Mouse (Mus musculus): ENCODE data around the gene Dapk1.

The Dapk1 gene

DNA sequence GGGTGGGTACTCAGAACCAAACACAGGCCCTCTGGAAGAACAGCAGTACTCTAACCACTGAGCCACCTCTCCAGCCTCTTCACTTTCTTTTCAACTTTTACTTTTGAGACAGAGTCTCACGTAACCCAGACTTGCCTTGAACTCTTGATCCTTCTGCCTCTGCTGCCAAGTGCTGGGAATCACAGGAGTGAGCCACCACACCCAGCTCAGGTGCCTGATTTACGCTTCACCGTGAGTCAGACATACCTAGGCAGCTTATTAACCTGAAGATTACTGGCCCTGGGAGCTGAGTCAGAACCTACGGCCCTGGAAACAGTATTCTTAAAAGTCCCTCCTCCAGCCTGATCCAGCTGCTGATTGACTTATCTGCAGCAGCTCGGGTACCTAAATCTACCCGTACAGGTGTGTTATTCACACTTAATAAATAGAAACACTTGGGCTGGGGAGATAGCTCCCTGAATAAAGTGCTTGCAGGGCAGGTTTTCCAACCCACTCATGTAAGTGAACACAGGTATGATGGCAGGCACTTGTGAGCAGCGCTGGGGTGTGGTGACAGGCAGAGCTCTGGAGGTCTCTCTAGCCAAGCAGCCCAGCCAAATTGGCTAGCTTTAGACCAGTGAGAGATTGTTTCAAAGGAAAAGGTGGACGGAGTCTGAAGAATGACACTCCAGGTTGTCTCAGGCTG is 60.9 kb downstream of the Dapk1 start:
- no peak for DNase-seq (ENCODE audit: extremely low spot score, low read depth, low spot score)

DNA sequence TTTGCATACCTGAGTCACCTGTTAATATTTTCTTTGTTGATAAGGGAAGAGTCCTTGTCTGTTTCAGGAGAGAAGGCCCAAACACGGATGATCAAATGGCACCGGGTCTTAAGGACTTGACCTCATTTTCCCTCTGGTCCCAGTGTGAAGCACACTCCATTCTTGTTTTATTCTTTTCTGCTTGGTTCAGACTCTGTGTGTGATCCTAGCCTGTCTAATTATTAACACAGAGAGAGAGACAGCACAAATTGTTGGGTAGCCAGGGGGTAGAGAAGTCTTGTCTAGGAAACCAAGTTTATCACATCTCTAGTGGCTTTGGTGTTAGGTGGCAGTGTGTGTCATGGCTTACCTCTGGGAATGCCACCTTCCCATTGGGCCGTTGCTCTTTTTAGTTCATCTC is 62.3 kb downstream of the Dapk1 start:
- no peak for DNase-seq (ENCODE audit: extremely low spot score, low read depth, low spot score)

DNA sequence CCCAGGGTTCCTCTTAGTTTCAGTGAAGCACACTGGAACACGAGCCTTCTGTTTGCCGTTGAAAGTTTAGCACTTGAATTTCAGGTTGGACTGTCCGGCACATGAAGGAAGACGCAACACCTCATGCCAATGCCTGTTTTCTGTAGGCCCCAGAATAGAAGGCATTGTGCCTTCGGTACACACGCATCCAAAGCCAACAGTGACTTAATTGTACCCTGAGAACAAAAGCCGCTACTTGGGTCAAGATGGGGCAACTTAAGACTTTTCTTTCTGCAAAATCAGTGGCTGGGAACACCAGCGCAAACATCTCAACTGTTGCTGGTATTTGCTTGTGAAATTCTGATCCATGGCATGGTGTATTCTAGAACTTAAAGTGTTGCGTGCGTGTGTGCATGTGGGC is 63.1 kb downstream of the Dapk1 start:
- no peak for DNase-seq (ENCODE audit: extremely low spot score, low read depth, low spot score)

GRCm38 (mm10) chr13:60665402-60665801 is 63.7 kb downstream of the Dapk1 start:
- no peak for DNase-seq (ENCODE audit: extremely low spot score, low read depth, low spot score)

- no peak for DNase-seq (ENCODE audit: extremely low spot score, low read depth, low spot score)
Observed at GRCm38 (mm10) chr13:60668036-60668435, 66.3 kb downstream of the Dapk1 start.

DNA sequence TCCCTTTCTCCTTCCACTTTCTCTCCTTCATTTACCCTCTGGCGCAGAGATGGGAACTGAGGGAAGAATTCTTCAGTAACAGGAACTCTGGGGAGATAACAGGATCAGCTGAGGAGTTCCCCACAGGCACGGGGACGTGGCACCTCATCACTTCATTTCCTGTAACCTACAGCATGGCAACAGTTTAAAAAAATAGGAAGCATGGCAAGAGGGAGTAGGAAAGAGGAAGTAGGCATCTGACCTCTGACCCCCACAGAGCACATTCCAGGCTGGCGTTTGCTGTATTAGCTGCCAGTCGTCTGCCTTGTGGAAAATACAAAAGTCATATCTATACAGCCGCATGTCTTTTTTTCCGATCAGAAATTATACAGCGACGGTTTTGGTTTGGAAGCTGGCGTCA is 68.9 kb downstream of the Dapk1 start:
- DNase-seq (ENCODE audit: extremely low spot score, low read depth, low spot score): no peak

- DNase-seq (ENCODE audit: extremely low spot score, low read depth, low spot score): no peak
Observed at GRCm38 (mm10) chr13:60671235-60671634, 69.5 kb downstream of the Dapk1 start.

DNA sequence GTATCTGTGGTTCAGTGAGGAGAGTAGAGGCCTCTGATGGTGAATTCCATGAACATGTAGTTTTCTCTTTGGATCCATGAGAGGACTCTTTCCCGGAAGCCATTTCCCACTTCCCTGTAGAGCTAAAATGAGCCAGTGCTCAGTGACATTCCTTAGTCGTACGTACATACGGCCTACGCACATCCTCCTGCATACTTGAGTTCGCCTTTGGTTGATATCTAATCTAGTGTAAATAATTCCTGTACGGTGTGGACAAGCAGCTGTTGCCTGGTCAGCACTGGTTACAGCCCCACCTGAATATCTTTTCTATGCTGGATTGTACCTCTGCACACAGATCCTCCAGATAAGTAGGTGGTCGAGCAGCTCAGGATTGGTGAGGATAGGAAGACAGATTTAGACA is 70.5 kb downstream of the Dapk1 start:
- no peak for DNase-seq (ENCODE audit: extremely low spot score, low read depth, low spot score)

GRCm38 (mm10) chr13:60672882-60673675 is 71.3 kb downstream of the Dapk1 start:
- no peak for DNase-seq (ENCODE audit: extremely low spot score, low read depth, low spot score)

- DNase-seq (ENCODE audit: extremely low spot score, low read depth, low spot score): no peak
Observed at GRCm38 (mm10) chr13:60674301-60674700, 72.6 kb downstream of the Dapk1 start.

DNA sequence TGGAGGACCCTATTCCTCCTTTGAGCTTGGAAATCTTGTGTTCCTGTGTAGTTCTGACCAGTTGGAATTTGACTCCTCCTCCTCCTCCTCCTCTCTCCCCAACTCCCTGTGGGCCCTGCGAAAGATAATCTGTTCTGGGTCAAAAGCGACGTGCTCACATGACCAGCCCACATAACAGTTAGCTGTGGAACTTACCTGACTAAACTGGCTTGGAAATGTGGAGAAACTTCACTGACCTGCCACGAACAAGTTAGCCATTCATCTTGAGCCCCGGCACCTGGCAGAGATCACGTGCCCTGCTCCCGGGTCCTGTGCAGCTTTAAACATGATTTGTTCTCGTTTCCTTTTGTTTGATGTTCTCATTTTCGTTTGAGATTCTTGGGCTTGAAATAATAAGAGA is 73.2 kb downstream of the Dapk1 start:
- peak; percentile 30 for DNase-seq (ENCODE audit: extremely low spot score, low read depth, low spot score)

DNA sequence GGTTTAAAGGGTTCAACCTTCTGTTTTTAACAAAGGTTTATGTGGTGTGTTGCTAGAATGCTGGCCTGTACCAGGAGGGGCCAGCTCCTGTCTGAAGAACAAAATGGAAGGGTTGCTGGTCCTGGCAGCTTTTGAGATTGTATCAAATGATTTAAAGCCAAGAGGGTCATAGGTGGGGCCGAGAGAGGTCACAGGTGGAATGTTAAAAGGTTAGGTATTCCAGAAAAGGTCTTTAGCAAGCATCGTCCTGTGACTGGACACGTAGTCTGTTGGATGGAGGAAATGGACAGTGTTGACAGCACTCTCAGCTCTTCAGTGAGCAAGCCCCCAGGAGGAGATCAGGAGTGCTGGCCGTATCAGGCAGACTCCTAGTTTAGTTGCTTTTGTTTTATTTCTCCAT is 73.7 kb downstream of the Dapk1 start:
- no peak for DNase-seq (ENCODE audit: extremely low spot score, low read depth, low spot score)

DNA sequence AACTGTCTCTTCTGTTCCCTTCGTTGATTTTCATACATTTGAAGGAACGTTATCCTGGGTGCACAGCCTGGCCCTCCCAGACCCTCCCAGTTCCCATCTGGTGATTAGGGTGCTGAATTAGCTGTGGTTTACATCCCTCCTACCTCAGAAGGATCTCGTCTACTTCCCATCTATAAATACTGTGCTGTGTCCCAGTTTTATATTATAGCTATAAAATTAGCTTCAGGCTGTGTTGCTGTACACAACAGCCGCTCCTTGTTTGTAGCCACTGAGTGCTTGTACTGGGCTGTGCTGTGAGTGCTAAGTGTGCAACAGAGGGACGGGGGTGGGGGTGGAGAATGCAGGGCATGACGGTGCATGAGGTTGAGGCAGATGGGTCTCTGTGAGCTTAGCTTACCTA is 77.2 kb downstream of the Dapk1 start:
- DNase-seq (ENCODE audit: extremely low spot score, low read depth, low spot score): no peak

DNA sequence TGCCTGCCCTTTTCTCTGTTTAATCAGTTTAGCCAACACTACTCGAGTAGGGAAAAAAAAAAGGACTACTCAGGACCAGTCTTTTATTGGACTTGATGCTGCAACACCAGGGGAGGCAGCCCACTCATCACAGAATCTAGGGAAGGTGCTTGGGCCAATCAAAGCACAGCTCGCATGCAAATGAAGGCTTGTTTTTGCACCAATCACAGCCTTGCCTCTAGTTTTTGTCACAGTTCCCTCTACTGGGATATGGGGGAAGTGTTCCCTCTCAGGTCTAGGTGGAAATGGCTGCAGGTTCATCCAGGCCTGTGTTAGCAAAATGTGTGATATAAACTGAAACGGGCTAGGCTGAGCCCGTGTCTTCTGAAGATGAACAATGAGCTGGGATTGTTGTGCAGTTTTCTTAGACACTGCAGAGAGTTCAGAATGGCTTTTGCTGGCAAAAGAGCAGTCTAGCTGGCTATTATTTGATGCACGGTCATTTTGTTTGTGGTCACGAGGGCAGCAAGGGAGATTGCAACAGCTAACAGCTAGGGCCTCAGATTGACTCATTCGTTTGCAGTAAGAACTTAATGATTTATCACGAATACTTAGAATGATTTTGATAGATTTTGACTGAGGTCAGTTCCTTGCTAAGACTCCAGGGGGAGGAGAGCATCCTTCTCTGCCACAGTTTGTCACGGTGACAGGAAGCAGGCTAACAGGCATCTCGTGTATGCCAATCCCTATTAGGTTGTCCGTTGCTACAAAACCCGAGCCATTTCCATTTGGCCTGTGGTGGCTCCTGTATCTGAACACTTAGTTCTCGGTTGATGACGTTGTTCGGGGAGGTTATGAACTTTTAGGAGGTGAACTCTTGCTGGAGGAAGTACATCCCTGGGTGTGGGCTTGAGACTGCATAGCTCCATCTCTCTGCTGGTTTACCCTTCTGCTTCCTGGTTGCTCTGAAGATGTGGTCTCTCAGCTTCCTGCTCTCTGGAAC is 81.3 kb downstream of the Dapk1 start:
- no peak for DNase-seq (ENCODE audit: extremely low spot score, low read depth, low spot score)

GRCm38 (mm10) chr13:60684050-60684760 is 82.5 kb downstream of the Dapk1 start:
- DNase-seq (ENCODE audit: extremely low spot score, low read depth, low spot score): no peak

- DNase-seq (ENCODE audit: extremely low spot score, low read depth, low spot score): no peak
Observed at GRCm38 (mm10) chr13:60684806-60685205, 83.1 kb downstream of the Dapk1 start.

DNA sequence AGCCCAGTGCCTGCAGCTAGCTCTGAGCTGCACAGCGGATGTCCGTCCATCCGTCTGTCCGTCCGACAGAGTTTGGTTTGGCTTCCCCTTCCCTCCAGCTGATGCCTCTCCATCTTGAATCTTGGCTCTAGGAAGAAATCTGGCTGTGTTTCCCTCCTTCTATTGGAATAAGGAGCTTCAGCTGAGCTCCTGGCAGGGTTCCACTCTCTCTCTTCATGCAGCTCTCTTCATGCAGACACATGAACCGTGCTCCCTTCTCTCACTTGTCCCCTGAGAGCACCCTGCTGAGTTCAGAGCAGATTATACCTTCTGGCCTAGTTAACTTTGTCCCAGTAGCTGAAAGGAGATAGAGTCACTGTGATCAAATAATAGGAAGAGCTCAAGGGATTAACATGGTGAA is 83.5 kb downstream of the Dapk1 start:
- no peak for DNase-seq (ENCODE audit: extremely low spot score, low read depth, low spot score)

DNA sequence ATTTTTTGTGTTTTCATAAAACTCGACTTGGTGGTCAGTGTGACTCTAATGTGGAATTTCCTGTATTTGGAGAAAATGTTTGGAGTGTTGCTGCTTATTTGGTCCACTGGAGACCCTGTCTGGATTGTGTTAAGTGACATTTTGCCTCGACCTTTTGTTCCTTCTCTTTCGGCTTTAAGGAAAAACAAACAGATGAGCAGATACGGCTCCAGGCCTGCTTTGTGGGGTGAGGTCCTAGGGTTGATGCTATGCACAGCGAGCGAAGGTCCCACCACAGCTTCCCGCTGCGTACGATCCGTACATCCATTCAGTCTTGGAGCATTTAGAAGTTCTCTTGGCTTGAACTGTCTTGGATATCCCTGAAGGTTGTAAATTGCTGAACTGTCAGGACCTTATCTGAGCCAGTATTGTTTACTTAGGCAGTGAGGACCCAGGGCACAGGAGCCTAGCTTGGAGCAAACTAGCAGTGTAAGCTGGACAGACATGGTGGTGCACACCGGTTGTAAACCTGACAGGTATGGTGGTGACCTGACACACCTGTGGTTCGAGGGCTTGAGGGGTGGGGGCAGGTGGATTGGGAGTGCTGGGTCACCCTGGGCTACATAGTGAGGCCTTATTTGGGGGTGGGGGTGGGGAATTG is 84.4 kb downstream of the Dapk1 start:
- DNase-seq (ENCODE audit: extremely low spot score, low read depth, low spot score): no peak

DNA sequence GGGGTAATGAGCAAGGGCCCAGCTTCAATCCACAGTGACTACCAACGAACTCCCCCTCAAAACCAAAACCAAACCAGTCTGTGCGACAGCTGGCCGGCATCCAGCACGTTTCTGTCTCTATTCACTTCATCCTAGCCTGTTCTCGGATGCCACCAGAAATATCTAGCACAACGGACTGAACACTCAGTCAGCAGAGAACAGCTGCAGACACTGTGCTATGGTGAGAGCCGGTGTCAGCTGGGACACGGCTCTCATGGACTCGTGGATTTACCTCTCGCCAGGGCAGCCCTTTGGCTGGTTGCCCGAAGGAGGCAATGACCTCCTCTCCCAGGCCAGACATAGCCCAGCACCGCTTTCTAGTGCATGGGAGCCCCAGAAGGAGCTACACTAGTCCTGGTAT is 85.2 kb downstream of the Dapk1 start:
- DNase-seq (ENCODE audit: extremely low spot score, low read depth, low spot score): no peak

DNA sequence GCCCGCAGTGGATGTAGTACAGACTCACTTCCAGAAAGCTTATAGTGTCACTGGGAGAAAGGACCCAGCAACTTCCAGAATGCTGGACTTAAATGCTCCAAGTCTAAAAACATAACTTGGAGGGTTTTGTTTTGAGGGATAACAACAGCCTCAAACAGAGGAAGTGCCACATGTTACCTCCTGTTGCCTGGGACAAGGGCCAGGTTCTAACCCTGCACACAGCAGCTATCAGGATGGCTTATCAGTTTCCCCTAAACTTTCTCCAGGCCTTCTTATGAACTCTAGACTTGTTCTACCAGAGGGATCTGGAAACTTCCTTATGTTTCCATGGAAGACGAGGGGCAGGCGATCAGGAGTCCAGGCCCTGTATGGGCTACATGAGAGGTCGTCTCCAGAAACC is 85.7 kb downstream of the Dapk1 start:
- no peak for DNase-seq (ENCODE audit: extremely low spot score, low read depth, low spot score)

All from hindlimb bud, embryonic 11.5 days (tissue).